ENCODE assay signal across 17 mouse cellular contexts in the genomic region with DNA sequence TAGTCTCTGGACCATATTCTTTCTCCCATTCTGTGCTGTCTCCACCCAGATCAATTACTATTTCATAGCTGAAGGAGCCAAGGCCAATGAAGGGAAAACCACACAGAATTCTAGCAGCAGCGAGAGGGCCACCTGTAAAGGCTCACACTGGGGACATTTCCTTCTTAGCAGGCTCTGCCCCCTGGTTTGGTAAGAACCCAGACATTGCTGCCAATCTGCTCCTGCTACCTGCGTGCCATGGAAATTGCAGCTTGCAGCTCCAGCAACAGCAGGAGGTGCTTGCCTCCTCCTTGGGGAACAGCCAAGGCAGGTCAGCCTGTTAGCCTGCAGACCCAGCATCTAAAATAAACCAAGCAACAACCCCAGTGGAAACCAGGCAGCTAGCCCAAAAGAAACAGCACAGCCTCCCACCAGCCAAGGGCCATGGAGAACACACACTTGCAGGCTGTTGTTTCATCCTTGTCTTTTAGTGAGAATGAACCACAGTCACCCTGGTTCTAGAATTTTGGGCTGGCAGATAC. TPM values are rescaled to one million over a fixed set of nuclear protein-coding genes. Genes with fewer than 3 reads are reported as not detected.
DNase-seq lines count a peak whose midpoint lies in the region; ATAC-seq and TF ChIP-seq lines count a peak whose summit lies in the region.
"Had no signal": no experiment of that assay in that cellular context is flagged by ENCODE, and none has a peak within 500 bp of the region (broad histone marks: within the 10 kb centered on the region; RNA-seq: fewer than 3 reads in every experiment).

No protein-coding gene starts in this region.

- H3K27me3 ChIP-seq in hindbrain, postnatal 0 days (ENCODE audit: insufficient read depth, low read length) = no peaks in the 10 kb centered on the region
- no peaks in the 10 kb centered on the region for H3K27me3 ChIP-seq in hindbrain, embryonic 11.5 days (ENCODE audit: control insufficient read depth, insufficient read depth, low read length)
- no peaks in the 10 kb centered on the region for H3K27me3 ChIP-seq in forebrain, embryonic 16.5 days (replicated peaks; ENCODE audit: control insufficient read depth, insufficient read depth, low read length)
- H3K27me3 ChIP-seq in hindbrain, embryonic 14.5 days (ENCODE audit: control insufficient read depth, insufficient read depth, low read length) = no peaks in the 10 kb centered on the region
- H3K27me3 ChIP-seq: stomach, embryonic 15.5 days had no signal

- DNase-seq in hindbrain, postnatal 0 days (ENCODE audit: low spot score) = peak; percentile 10
- DNase-seq in hindbrain, embryonic 11.5 days (ENCODE audit: low spot score) = no peak
- peak; percentile 96 for DNase-seq in brain, adult 2 months (ENCODE audit: low read depth, low spot score)
- peak; percentile 9 for DNase-seq in brain, embryonic 14.5 days (ENCODE audit: low read depth)
- DNase-seq in gastrocnemius, postnatal 25 days = peak; percentile 55
- DNase-seq in hindbrain, embryonic 14.5 days (ENCODE audit: low spot score) = no peak
- DNase-seq: adrenal gland, adult 8-10 months; kidney, adult 11 months; thymus, postnatal 4 days had no signal

- H3K9ac ChIP-seq in hindbrain, postnatal 0 days (replicated peaks; ENCODE audit: low read length) = no peak overlapping the region
- H3K9ac ChIP-seq in hindbrain, embryonic 11.5 days (ENCODE audit: low read depth, low read length) = no peak overlapping the region
- H3K9ac ChIP-seq in forebrain, embryonic 16.5 days (replicated peaks; ENCODE audit: low read depth, low read length) = no peak overlapping the region
- H3K9ac ChIP-seq in hindbrain, embryonic 14.5 days = no peak overlapping the region
- H3K9ac ChIP-seq: stomach, embryonic 15.5 days had no signal

- H3K4me2 ChIP-seq in hindbrain, postnatal 0 days (ENCODE audit: low read depth, low read length) = no peak overlapping the region
- H3K4me2 ChIP-seq in hindbrain, embryonic 11.5 days (replicated peaks; ENCODE audit: low read depth, low read length) = no peak overlapping the region
- no peak overlapping the region for H3K4me2 ChIP-seq in forebrain, embryonic 16.5 days (ENCODE audit: low read length)
- H3K4me2 ChIP-seq in hindbrain, embryonic 14.5 days (replicated peaks) = no peak overlapping the region
- H3K4me2 ChIP-seq: midbrain, embryonic 11.5 days; stomach, embryonic 15.5 days had no signal

- TF ChIP-seq POLR2A in brain, embryonic 14.5 days (IDR thresholded peaks at IDR 0.05; ENCODE audit: borderline replicate concordance, extremely low read depth, insufficient read depth, insufficient read length, poor library complexity, severe bottlenecking) = no peak

- H3K36me3 ChIP-seq in hindbrain, postnatal 0 days (ENCODE audit: insufficient read depth, low read length) = no peaks in the 10 kb centered on the region
- no peaks in the 10 kb centered on the region for H3K36me3 ChIP-seq in hindbrain, embryonic 11.5 days (ENCODE audit: control insufficient read depth, insufficient read depth, low read length)
- H3K36me3 ChIP-seq in forebrain, embryonic 16.5 days (ENCODE audit: control insufficient read depth, insufficient read depth) = no peaks in the 10 kb centered on the region
- no peaks in the 10 kb centered on the region for H3K36me3 ChIP-seq in hindbrain, embryonic 14.5 days (replicated peaks; ENCODE audit: control insufficient read depth, insufficient read depth)
- H3K36me3 ChIP-seq: stomach, embryonic 15.5 days had no signal

- no peak for ATAC-seq in hindbrain, postnatal 0 days
- no peak for ATAC-seq in hindbrain, embryonic 11.5 days (ENCODE audit: low FRiP score)
- no peak for ATAC-seq in forebrain, embryonic 16.5 days
- no peak for ATAC-seq in hindbrain, embryonic 14.5 days (ENCODE audit: low FRiP score)

- H3K4me3 ChIP-seq in hindbrain, postnatal 0 days (ENCODE audit: low read length) = no peak overlapping the region
- H3K4me3 ChIP-seq in hindbrain, embryonic 11.5 days (ENCODE audit: low read depth, low read length) = no peak overlapping the region
- H3K4me3 ChIP-seq in forebrain, embryonic 16.5 days (replicated peaks; ENCODE audit: low read length) = no peak overlapping the region
- H3K4me3 ChIP-seq in hindbrain, embryonic 14.5 days (replicated peaks; ENCODE audit: low read length) = no peak overlapping the region
- H3K4me3 ChIP-seq: stomach, embryonic 15.5 days had no signal

- H3K4me1 ChIP-seq in hindbrain, postnatal 0 days (ENCODE audit: insufficient read depth, low read length) = no peaks in the 10 kb centered on the region
- no peaks in the 10 kb centered on the region for H3K4me1 ChIP-seq in hindbrain, embryonic 11.5 days (replicated peaks; ENCODE audit: control insufficient read depth, insufficient read depth, low read length)
- no peaks in the 10 kb centered on the region for H3K4me1 ChIP-seq in forebrain, embryonic 16.5 days (replicated peaks; ENCODE audit: control insufficient read depth, insufficient read depth, low read length)
- no peaks in the 10 kb centered on the region for H3K4me1 ChIP-seq in hindbrain, embryonic 14.5 days (replicated peaks; ENCODE audit: control insufficient read depth, insufficient read depth, low read length)
- H3K4me1 ChIP-seq: stomach, embryonic 15.5 days had no signal

- H3K27ac ChIP-seq in hindbrain, postnatal 0 days = no peak overlapping the region
- H3K27ac ChIP-seq in hindbrain, embryonic 11.5 days (ENCODE audit: low read depth, low read length) = no peak overlapping the region
- H3K27ac ChIP-seq in forebrain, embryonic 16.5 days (ENCODE audit: low read length) = no peak overlapping the region
- no peak overlapping the region for H3K27ac ChIP-seq in hindbrain, embryonic 14.5 days
- H3K27ac ChIP-seq: stomach, embryonic 15.5 days had no signal

- WGBS in hindbrain, postnatal 0 days = 53% methylated on average over 2 of the region's 2 CpGs
- WGBS in hindbrain, embryonic 11.5 days = 67% methylated on average over 2 of the region's 2 CpGs
- WGBS in forebrain, embryonic 16.5 days = 72% methylated on average over 2 of the region's 2 CpGs
- 71% methylated on average over 2 of the region's 2 CpGs for WGBS in hindbrain, embryonic 14.5 days

- TF ChIP-seq CTCF in hindbrain, postnatal 0 days (IDR thresholded peaks at IDR 0.05; ENCODE audit: low read depth) = no peak
- TF ChIP-seq CTCF in brain, embryonic 14.5 days (IDR thresholded peaks at IDR 0.05; ENCODE audit: borderline replicate concordance, extremely low read depth, insufficient read depth, insufficient read length) = no peak

- H3K9me3 ChIP-seq in hindbrain, postnatal 0 days (ENCODE audit: low read length) = no peaks in the 10 kb centered on the region
- no peaks in the 10 kb centered on the region for H3K9me3 ChIP-seq in hindbrain, embryonic 11.5 days (ENCODE audit: control insufficient read depth, low read length)
- no peaks in the 10 kb centered on the region for H3K9me3 ChIP-seq in forebrain, embryonic 16.5 days (ENCODE audit: control insufficient read depth, low read length)
- H3K9me3 ChIP-seq in hindbrain, embryonic 14.5 days (ENCODE audit: control insufficient read depth, low read length) = no peaks in the 10 kb centered on the region
- H3K9me3 ChIP-seq: stomach, embryonic 15.5 days had no signal

RNA-seq across cellular contexts. Expression of a gene that starts 22.7 kb away (rescaled TPM):
- not detected in 2 replicates for total RNA-seq in hindbrain, postnatal 0 days (2014; rRNA removed)
- not detected in 2 replicates for polyA plus RNA-seq in hindbrain, postnatal 0 days (2015; fragmentation: Nextera tagmentation; extraction: Ambion mirVana)
- not detected in 2 replicates for polyA plus RNA-seq in hindbrain, embryonic 11.5 days (2014; fragmentation: Nextera tagmentation; extraction: Ambion mirVana)
- not detected in 2 replicates for polyA plus RNA-seq in brain, embryonic 14.5 days (2012; rRNA removed)
- total RNA-seq in gastrocnemius, postnatal 25 days (2021) = not detected
- polyA plus RNA-seq in forebrain, embryonic 16.5 days (2015; fragmentation: Nextera tagmentation; extraction: Ambion mirVana) = not detected in 2 replicates
- not detected in 2 replicates for polyA plus RNA-seq in hindbrain, embryonic 14.5 days (2014; fragmentation: Nextera tagmentation; extraction: Ambion mirVana)
- total RNA-seq: adrenal gland, adult 8-10 months; common myeloid progenitor, adult 5-6 weeks; heart, postnatal 36 days; liver, adult 2 months had no signal
- polyA plus RNA-seq: large intestine, adult 2 months; liver, adult 2 months; lung, embryonic 16.5 days; midbrain, embryonic 11.5 days; stomach, embryonic 15.5 days had no signal

Comparison
In these comparisons a context has a peak if more than half of its experiments do, and no peak if none do; other contexts are left out.
1. DNase-seq: peak in hindbrain, postnatal 0 days (single experiment), brain, adult 2 months (single experiment), brain, embryonic 14.5 days (single experiment) and gastrocnemius, postnatal 25 days (single experiment); none in hindbrain, embryonic 11.5 days (single experiment) and hindbrain, embryonic 14.5 days (single experiment).